Mouse (Mus musculus) lung, embryonic 15.5 days (tissue): ENCODE results near the gene Helz. TPM values are rescaled to one million over a fixed set of nuclear protein-coding genes. Genes with fewer than 3 reads are reported as not detected.

Source experiments
- ATAC-seq: fragments of 200-750 bp; cut with Nextera tagmentation; 2 replicates; pipeline ENCODE4 v1.8.0; 2017; ENCODE audit warnings: moderate number of reproducible peaks, borderline replicate concordance; ENCODE audit not compliant: low FRiP score, low TSS enrichment; ENCODE audit errors: extremely low read depth
- H3K27ac ChIP-seq: fragments of 300-500 bp; sonication (generic); 2 replicates; pipeline ENCODE4 v1.5.1; 2015; ENCODE audit warnings: moderate library complexity, mild to moderate bottlenecking, inconsistent platforms
- H3K27me3 ChIP-seq: fragments of 300-500 bp; sonication (generic); 2 replicates; pipeline ENCODE4 v1.6.1; 2015; ENCODE audit warnings: inconsistent platforms
- H3K36me3 ChIP-seq: fragments of 300-500 bp; sonication (generic); 2 replicates; pipeline ENCODE4 v1.6.1; 2015; ENCODE audit warnings: inconsistent platforms
- H3K4me1 ChIP-seq: fragments of 300-500 bp; sonication (generic); 2 replicates; pipeline ENCODE4 v1.6.1; 2015; ENCODE audit warnings: inconsistent platforms
- H3K4me2 ChIP-seq: fragments of 300-500 bp; sonication (generic); 2 replicates; pipeline ENCODE4 v1.6.1; 2015; ENCODE audit warnings: inconsistent platforms, mild to moderate bottlenecking, moderate library complexity
- H3K4me3 ChIP-seq: fragments of 300-500 bp; sonication (generic); 2 replicates; pipeline ENCODE4 v1.5.1; 2015; ENCODE audit warnings: mild to moderate bottlenecking, inconsistent platforms
- H3K9ac ChIP-seq: fragments of 300-500 bp; sonication (generic); 2 replicates; pipeline ENCODE4 v1.6.1; 2015; ENCODE audit warnings: inconsistent platforms
- H3K9me3 ChIP-seq: fragments of 300-500 bp; sonication (generic); 2 replicates; pipeline ENCODE4 v1.6.1; 2016; ENCODE audit warnings: inconsistent platforms
- WGBS: fragments of 180-500 bp; shearing (Covaris S2); methylation state at CpG from one replicate; pipeline ENCODE4 v1.1.7; 2015; 5-methylcytosine and 5-hydroxymethylcytosine counted together
- polyA plus RNA-seq: library from polyadenylated mRNA; unstranded; fragments of >200 nt; fragmentation: Nextera tagmentation; extraction: Ambion mirVana; gene quantifications from 2 replicates; pipeline ENCODE4 v1.2.1, GENCODE M21; 2015

Gene Helz
- polyA plus RNA-seq, 1 experiment from 2014 or later: 20.2 TPM

DNA sequence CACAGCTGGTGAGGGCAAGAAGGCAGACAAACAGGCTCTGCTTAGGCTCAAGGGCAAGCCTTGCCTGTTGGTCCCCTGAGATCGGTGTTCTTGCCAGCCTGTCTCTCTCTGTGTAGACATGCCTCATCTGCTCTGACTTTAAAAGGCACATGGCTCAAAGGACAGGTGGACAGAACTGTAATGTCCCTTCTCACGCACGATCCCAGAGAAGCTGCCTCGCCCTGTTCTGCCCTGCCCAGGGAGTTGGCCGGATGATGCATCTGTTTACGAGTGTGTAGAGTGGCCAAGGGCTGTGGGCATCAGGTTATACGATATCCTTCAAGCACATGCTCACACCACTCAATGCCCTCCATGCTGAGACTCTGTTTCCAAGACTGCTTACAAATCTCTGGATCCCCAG, 166.6 kb downstream of the Helz start:
- Histone ChIP-seq H3K4me1 (no peaks in the 10 kb centered on the region), H3K9ac (no peak overlapping the region), H3K4me3 (no peak overlapping the region), H3K36me3 (no peaks in the 10 kb centered on the region), H3K27ac (no peak overlapping the region), H3K27me3 (no peaks in the 10 kb centered on the region), H3K9me3 (no peaks in the 10 kb centered on the region), H3K4me2 (no peak overlapping the region)
- 83% methylated on average over 7 of the region's 7 CpGs for WGBS
- ATAC-seq: no peak

DNA sequence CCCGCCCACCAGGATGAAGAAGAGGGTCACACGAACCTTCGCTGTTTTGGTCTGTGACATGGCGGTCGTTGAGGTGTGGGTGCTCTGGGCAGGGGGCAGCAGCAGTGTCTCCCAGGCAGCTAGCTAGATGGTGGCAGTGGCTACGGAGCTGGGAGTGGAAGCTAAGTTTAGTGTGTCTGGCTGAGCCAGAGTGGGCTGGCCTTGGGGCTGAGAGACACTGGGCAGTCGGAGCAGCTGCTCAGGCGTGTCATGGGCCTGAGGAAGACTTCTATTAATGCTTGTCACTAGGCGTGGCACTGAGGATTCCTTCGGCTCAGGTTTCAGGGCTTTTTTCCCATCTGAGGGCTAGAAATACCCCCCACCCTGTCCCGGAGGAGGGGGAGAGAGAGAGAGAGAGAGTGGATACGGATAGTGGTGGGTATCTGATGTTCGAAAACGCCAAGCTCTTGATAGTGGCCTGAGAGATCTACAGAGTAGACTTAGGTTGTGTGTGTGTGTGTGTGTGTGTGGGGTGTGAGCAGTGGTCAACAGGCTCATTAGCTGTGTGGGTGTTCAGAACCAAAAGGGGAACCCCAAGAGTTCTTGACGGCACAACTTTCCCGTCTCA, 168.7 kb downstream of the Helz start, which contains the start of gene Cacng1:
TSS of gene Cacng1 (minus strand) at position 191 of the 607 bp plus-strand sequence.
- H3K4me1 ChIP-seq: no peaks in the 10 kb centered on the region
- H3K9ac ChIP-seq: no peak within 1 kb of the TSS
- H3K4me2 ChIP-seq: no peak within 1 kb of the TSS
- WGBS: 68% methylated on average over 16 of the region's 16 CpGs
- no peak within 1 kb of the TSS for H3K4me3 ChIP-seq
- no peaks in the 10 kb centered on the region for H3K36me3 ChIP-seq
- H3K27ac ChIP-seq: no peak within 1 kb of the TSS
- no peak for ATAC-seq
- no peaks in the 10 kb centered on the region for H3K9me3 ChIP-seq
- H3K27me3 ChIP-seq: no peaks in the 10 kb centered on the region

DNA sequence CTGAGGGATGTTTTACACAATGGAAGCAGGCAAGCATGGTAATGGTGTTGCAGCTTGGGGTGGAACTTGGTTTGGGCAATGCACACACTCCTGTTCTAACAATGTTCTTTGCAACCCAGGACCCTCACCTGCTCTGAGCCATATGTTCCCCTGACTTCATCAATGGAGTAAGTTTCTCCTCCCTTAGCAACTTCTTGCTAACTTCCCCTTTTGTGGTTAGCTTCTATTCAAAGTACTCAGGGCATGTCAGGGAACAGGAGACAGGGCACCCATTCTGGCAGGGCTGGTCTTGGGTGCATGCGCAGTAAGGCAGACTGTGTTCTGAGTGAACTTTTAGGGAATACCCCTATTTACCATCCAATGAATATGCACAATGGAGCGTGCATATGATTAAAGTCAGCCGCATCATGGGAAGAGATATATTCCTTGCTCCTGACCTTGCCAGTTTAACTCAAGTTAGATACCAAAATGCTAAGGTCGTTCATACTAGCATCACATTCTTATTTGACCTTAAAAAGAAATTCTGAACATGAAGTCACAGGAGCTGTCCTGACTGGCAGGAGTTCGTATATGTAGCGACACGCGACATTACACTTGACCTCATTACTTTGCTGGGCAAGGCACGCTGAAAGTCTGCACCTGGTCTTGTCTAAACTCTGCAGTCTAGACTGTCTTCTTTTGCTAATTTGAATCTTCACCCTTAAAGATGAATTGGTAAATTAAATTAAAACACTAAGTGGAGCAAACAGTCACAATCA, 172.7 kb downstream of the Helz start:
- 77% methylated on average over 9 of the region's 9 CpGs for WGBS
- Histone ChIP-seq H3K27me3 (no peaks in the 10 kb centered on the region), H3K9ac (no peak overlapping the region), H3K9me3 (no peaks in the 10 kb centered on the region), H3K4me1 (no peaks in the 10 kb centered on the region), H3K4me3 (no peak overlapping the region), H3K4me2 (no peak overlapping the region), H3K27ac (no peak overlapping the region), H3K36me3 (no peaks in the 10 kb centered on the region)
- ATAC-seq: no peak

DNA sequence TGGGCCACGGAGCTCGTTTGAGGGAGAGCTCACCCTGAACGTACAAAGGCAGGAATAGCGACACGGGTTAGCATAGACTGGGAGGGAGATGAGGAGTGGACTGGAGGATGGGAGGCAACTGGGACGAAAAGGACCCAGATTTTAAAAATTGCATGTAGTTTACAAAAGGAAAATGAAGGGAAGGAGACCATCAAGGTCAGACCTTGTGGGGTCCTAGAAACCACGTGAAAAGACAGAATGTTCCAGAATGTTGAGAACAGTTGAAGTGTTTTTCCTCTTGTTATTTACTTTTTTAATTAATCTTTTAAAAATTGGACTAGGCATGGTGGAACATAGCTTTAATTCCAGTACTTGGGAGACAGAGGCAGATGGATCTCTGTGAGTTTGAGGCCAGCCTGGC, 173.3 kb downstream of the Helz start:
- H3K27ac ChIP-seq: no peak overlapping the region
- no peak for ATAC-seq
- no peak overlapping the region for H3K9ac ChIP-seq
- H3K9me3 ChIP-seq: no peaks in the 10 kb centered on the region
- no peak overlapping the region for H3K4me2 ChIP-seq
- H3K36me3 ChIP-seq: no peaks in the 10 kb centered on the region
- H3K4me3 ChIP-seq: no peak overlapping the region
- WGBS: 82% methylated on average over 7 of the region's 7 CpGs
- H3K4me1 ChIP-seq: no peaks in the 10 kb centered on the region
- H3K27me3 ChIP-seq: no peaks in the 10 kb centered on the region

DNA sequence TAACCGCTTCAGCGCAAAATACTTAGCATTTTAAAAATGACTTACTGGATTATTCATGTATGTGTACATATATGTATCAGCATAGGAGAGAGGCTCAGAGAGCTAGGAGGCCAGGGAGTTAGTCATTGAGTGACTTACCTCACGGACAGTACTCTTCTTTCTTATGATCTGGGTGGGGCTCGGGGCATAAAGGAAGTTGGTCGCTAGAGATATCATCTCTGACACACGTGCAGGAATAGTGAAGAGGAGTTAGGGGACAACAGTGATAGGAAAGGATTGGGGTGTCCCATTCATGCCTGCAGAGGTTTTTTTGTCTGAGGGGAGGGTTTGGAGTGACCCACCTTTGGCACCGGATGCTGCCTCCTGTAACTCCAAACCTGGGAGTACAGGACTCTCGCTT, 176.9 kb downstream of the Helz start:
- Histone ChIP-seq H3K4me1 (no peaks in the 10 kb centered on the region), H3K9ac (no peak overlapping the region), H3K36me3 (no peaks in the 10 kb centered on the region), H3K27ac (no peak overlapping the region), H3K9me3 (no peaks in the 10 kb centered on the region), H3K27me3 (no peaks in the 10 kb centered on the region), H3K4me2 (no peak overlapping the region), H3K4me3 (no peak overlapping the region)
- WGBS: 80% methylated on average over 8 of the region's 8 CpGs
- no peak for ATAC-seq

DNA sequence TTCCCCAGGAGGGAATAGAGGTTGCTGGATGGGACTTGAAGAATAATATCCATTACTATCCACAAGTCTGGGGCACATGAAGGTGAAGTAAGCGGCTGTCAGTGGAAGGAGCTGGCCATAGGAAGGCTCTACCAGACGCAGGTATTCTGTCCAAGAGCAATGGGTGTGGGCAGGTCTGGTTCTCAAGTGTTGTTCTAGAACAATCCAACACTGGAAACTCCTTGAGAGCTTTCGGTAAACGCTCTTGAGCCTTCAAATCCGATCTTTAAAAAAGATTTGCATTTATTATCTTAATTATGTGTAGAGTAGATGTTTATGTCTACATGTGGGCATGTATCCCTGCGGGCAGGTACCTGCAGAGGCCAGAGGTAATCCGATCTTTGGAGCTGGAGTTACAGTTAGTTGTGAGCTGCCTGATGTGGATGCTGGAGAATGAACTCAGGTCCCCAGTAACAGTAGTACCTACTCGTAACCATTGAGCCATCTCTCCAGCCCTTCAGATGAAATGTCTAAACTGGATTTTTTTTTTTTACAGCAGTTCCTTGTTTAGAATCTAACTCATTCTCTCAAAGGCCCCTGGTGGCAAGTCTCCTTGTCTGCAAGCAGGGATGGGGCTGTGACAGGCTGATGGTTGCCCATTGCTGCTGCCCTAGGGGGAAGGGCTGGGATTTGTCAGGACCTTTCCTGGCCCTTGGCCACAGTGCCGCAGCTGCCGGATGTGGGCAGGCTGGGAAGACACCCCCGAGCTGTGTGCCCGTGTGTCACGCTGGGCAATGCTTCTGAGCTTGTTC, 180.5 kb downstream of the Helz start:
- WGBS: 57% methylated on average over 13 of the region's 13 CpGs

DNA sequence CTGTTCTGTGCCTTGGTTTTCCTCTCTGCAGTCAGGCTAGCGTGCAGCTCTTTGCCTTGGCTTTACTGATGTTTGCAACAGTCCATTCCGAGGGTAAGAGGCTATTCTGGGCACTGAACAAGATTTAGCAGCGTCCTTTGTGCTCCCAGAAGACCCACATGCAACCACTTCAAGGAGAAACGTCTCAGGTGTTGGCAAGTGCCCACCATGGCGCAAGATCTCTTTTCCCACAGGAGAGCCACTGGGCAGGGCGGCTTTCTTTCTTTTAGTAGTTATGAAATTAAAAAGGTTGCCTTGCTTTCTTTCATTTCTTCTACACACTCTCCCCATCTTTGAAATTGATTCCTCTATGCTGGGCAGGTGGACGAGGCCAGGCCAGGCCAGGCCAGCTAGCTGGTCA, 181.4 kb downstream of the Helz start:
- ATAC-seq: no peak
- Histone ChIP-seq H3K36me3 (no peaks in the 10 kb centered on the region), H3K4me1 (no peaks in the 10 kb centered on the region), H3K9ac (no peak overlapping the region), H3K4me3 (no peak overlapping the region), H3K9me3 (no peaks in the 10 kb centered on the region), H3K4me2 (no peak overlapping the region), H3K27me3 (no peaks in the 10 kb centered on the region), H3K27ac (no peak overlapping the region)
- WGBS: 72% methylated on average over 7 of the region's 7 CpGs

More for the DNA sequence above, 180.5 kb downstream of the Helz start:
- H3K36me3 ChIP-seq: no peaks in the 10 kb centered on the region
- no peak overlapping the region for H3K9ac ChIP-seq
- no peaks in the 10 kb centered on the region for H3K9me3 ChIP-seq
- no peaks in the 10 kb centered on the region for H3K4me1 ChIP-seq
- H3K4me3 ChIP-seq: no peak overlapping the region
- H3K4me2 ChIP-seq: no peak overlapping the region
- H3K27ac ChIP-seq: no peak overlapping the region
- H3K27me3 ChIP-seq: no peaks in the 10 kb centered on the region
- ATAC-seq: no peak

DNA sequence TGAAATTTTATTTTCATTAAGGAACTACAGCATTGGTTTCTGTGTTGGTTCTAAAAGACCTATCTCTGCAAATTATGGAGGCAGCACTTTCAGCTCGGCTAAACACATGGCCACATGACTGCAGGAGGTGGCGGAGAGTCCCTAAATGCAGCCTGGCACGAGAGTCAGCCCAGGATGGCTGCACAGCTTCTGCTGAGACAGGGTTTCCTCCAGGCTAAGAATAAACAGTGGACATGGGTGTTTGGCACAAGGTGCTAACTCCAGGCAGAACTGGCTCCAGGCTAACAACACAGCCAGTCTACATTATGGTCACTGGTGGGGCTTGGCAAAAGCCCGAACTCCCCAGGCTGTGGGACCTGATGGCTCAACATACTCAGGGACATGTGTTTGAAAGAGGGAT, 183.2 kb downstream of the Helz start:
- Histone ChIP-seq H3K36me3 (no peaks in the 10 kb centered on the region), H3K9ac (no peak overlapping the region), H3K4me2 (no peak overlapping the region), H3K4me1 (no peaks in the 10 kb centered on the region), H3K27me3 (no peaks in the 10 kb centered on the region), H3K4me3 (no peak overlapping the region), H3K27ac (no peak overlapping the region), H3K9me3 (no peaks in the 10 kb centered on the region)
- WGBS: 73% methylated on average over 4 of the region's 4 CpGs
- ATAC-seq: no peak

DNA sequence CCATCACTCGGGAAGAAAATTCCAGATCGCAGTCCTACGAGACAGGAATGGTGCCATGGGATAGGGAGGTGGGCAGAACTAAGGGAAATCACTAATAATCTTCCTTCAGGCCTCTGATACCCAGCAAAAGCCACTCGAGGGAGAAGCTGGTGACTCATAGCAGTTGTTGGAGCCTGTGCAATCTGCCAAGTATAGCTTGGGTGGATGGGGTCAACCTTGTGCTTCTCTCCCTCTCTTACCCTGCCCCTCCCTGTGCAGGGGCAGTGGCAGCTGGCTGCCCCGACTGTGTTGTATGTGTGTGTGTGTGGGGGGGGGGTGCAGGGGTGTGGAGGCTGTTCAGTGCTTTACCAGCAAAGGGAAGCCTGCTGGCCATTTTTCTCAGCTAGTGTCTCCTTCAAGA, 183.8 kb downstream of the Helz start:
- no peak overlapping the region for H3K4me2 ChIP-seq
- H3K4me3 ChIP-seq: no peak overlapping the region
- H3K4me1 ChIP-seq: no peaks in the 10 kb centered on the region
- H3K9me3 ChIP-seq: no peaks in the 10 kb centered on the region
- whole genome bisulfite sequencing: 62% methylated on average over 5 of the region's 5 CpGs
- no peaks in the 10 kb centered on the region for H3K27me3 ChIP-seq
- no peak overlapping the region for H3K9ac ChIP-seq
- H3K27ac ChIP-seq: no peak overlapping the region
- no peaks in the 10 kb centered on the region for H3K36me3 ChIP-seq
- no peak for ATAC-seq

DNA sequence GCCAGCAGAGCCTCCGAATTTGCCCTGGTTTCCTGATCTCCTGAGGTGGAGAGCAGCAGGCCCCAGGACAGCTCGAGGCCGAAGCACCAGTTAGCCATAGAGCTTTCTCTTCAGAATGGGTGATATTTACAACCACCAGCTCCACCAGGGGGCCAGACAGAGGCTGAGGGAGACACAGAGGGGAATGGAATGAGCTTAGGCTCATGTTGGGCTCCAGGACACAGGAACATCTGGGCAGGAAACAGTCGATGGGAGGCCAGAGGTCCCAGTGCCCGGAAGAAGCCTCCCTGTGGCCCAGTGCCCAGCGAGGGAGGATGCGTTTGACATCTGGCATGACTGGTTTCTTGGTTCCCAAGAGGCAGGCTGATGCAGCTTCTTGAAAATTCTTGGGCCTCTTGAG, 186.4 kb downstream of the Helz start:
- Histone ChIP-seq H3K9ac (no peak overlapping the region), H3K4me3 (no peak overlapping the region), H3K9me3 (no peaks in the 10 kb centered on the region), H3K27ac (no peak overlapping the region), H3K4me2 (no peak overlapping the region), H3K27me3 (no peaks in the 10 kb centered on the region), H3K36me3 (no peaks in the 10 kb centered on the region), H3K4me1 (no peaks in the 10 kb centered on the region)
- no peak for ATAC-seq
- WGBS: 67% methylated on average over 7 of the region's 7 CpGs

DNA sequence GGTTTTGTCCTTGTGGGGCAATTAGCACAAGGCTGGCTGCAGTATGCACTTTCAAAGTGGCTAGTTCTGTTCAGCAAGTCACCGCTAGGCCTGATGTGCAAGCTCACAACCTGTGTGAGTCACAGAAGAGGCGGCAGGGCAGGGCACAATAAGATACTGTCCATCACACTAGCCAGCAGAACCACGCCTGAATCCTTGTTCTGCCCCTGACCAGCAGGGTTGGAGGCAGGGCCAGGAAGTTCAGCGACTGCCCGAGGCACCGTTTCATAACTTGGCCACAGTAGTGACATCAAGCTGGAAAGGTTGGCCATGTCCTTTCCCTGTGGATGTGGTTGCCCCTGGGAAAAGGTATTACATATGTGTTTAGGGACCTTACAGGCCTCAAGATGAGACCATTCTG, 190.2 kb downstream of the Helz start:
- no peak for ATAC-seq
- no peak overlapping the region for H3K9ac ChIP-seq
- H3K4me3 ChIP-seq: no peak overlapping the region
- no peak overlapping the region for H3K4me2 ChIP-seq
- H3K9me3 ChIP-seq: no peaks in the 10 kb centered on the region
- no peaks in the 10 kb centered on the region for H3K36me3 ChIP-seq
- H3K27me3 ChIP-seq: no peaks in the 10 kb centered on the region
- WGBS: 84% methylated on average over 6 of the region's 6 CpGs
- H3K4me1 ChIP-seq: no peaks in the 10 kb centered on the region
- no peak overlapping the region for H3K27ac ChIP-seq
